Mouse (Mus musculus) stomach, embryonic 16.5 days (tissue): ENCODE data around the gene Krtap19-1. TPM values are rescaled to one million over a fixed set of nuclear protein-coding genes. Genes with fewer than 3 reads are reported as not detected.

Source experiments
- ATAC-seq: fragments of 200-750 bp; cut with Nextera tagmentation; 2 replicates; pipeline ENCODE4 v1.8.0; 2017; ENCODE audit warnings: moderate number of reproducible peaks, moderate TSS enrichment; ENCODE audit not compliant: insufficient read depth, low FRiP score
- H3K27ac ChIP-seq: fragments of 300-500 bp; sonication (generic); 2 replicates; pipeline ENCODE4 v1.5.1; 2014; ENCODE audit warnings: low read length
- H3K27me3 ChIP-seq: fragments of 300-500 bp; sonication (generic); 2 replicates; pipeline ENCODE4 v1.6.1; 2014; ENCODE audit warnings: low read length, control low read depth, mixed read lengths; ENCODE audit not compliant: control insufficient read depth, insufficient read depth
- H3K36me3 ChIP-seq: fragments of 300-500 bp; sonication (generic); 2 replicates; pipeline ENCODE4 v1.6.1; 2014; ENCODE audit warnings: low read length; ENCODE audit not compliant: control insufficient read depth, insufficient read depth
- H3K4me1 ChIP-seq: fragments of 300-500 bp; sonication (generic); 2 replicates; pipeline ENCODE4 v1.6.1; 2014; ENCODE audit warnings: low read length, control low read depth, mixed read lengths; ENCODE audit not compliant: control insufficient read depth, insufficient read depth
- H3K4me2 ChIP-seq: fragments of 300-500 bp; sonication (generic); 2 replicates; pipeline ENCODE4 v1.6.1; 2014; ENCODE audit warnings: low read depth, low read length, mixed read lengths
- H3K4me3 ChIP-seq: fragments of 300-500 bp; sonication (generic); replicated peaks from 2 replicates; pipeline ENCODE4 v1.5.1; 2014; ENCODE audit warnings: mild to moderate bottlenecking, low read length
- H3K9ac ChIP-seq: fragments of 300-500 bp; sonication (generic); 2 replicates; pipeline ENCODE4 v1.6.1; 2014; ENCODE audit warnings: low read length
- H3K9me3 ChIP-seq: fragments of 300-500 bp; sonication (generic); replicated peaks from 2 replicates; pipeline ENCODE4 v1.6.1; 2016; ENCODE audit warnings: low read length, control low read depth; ENCODE audit not compliant: control insufficient read depth
- WGBS: fragments of 180-500 bp; shearing (Covaris S2); extraction: QIAGEN DNeasy Blood & Tissue Kit; methylation state at CpG from one replicate; pipeline ENCODE4 v1.1.7; 2014; 5-methylcytosine and 5-hydroxymethylcytosine counted together
- polyA plus RNA-seq: library from polyadenylated mRNA; unstranded; fragments of >200 nt; fragmentation: Nextera tagmentation; extraction: Ambion mirVana; gene quantifications from 2 replicates; pipeline ENCODE4 v1.2.1, GENCODE M21; 2015

The Krtap19-1 gene
- polyA plus RNA-seq, 1 experiment from 2014 or later = not detected

GRCm38 (mm10) chr16:88847363-88847762 is 21.8 kb downstream of the Krtap19-1 start:
- no peak for ATAC-seq
- 91% methylated on average over 1 of the region's 1 CpGs for WGBS
- H3K4me1 ChIP-seq = no peaks in the 10 kb centered on the region
- no peaks in the 10 kb centered on the region for H3K9me3 ChIP-seq
- H3K4me3 ChIP-seq = no peak overlapping the region
- H3K27me3 ChIP-seq = no peaks in the 10 kb centered on the region
- no peaks in the 10 kb centered on the region for H3K36me3 ChIP-seq
- H3K27ac ChIP-seq = no peak overlapping the region
- no peak overlapping the region for H3K9ac ChIP-seq
- H3K4me2 ChIP-seq = no peak overlapping the region

GRCm38 (mm10) chr16:88826978-88827377 is 42.2 kb downstream of the Krtap19-1 start:
- Histone ChIP-seq H3K27ac (no peak overlapping the region), H3K4me1 (no peaks in the 10 kb centered on the region), H3K4me3 (no peak overlapping the region), H3K4me2 (no peak overlapping the region), H3K27me3 (no peaks in the 10 kb centered on the region), H3K9me3 (no peaks in the 10 kb centered on the region), H3K9ac (no peak overlapping the region), H3K36me3 (no peaks in the 10 kb centered on the region)
- 63% methylated on average over 3 of the region's 3 CpGs for WGBS
- no peak for ATAC-seq

GRCm38 (mm10) chr16:88826095-88826652 is 43.0 kb downstream of the Krtap19-1 start, which contains the start of gene Krtap14:
Gene Krtap14, minus strand, starts transcription at chr16:88826145.
- Histone ChIP-seq H3K36me3 (no peaks in the 10 kb centered on the region), H3K4me2 (no peak within 1 kb of the TSS), H3K4me1 (no peaks in the 10 kb centered on the region), H3K27me3 (no peaks in the 10 kb centered on the region), H3K9ac (no peak within 1 kb of the TSS), H3K9me3 (no peaks in the 10 kb centered on the region), H3K27ac (no peak within 1 kb of the TSS), H3K4me3 (no peak within 1 kb of the TSS)
- ATAC-seq = no peak
- WGBS = 84% methylated on average over 9 of the region's 9 CpGs

GRCm38 (mm10) chr16:88823736-88824135 is 45.5 kb downstream of the Krtap19-1 start:
- 81% methylated on average over 3 of the region's 3 CpGs for WGBS
- Histone ChIP-seq H3K36me3 (no peaks in the 10 kb centered on the region), H3K27me3 (no peaks in the 10 kb centered on the region), H3K27ac (no peak overlapping the region), H3K4me3 (no peak overlapping the region), H3K9me3 (no peaks in the 10 kb centered on the region), H3K4me2 (no peak overlapping the region), H3K4me1 (no peaks in the 10 kb centered on the region), H3K9ac (no peak overlapping the region)
- ATAC-seq = no peak

- 81% methylated on average over 3 of the region's 3 CpGs for WGBS
- no peaks in the 10 kb centered on the region for H3K36me3 ChIP-seq
- no peaks in the 10 kb centered on the region for H3K9me3 ChIP-seq
- ATAC-seq = no peak
- H3K9ac ChIP-seq = no peak within 1 kb of the TSS
- no peak within 1 kb of the TSS for H3K4me2 ChIP-seq
- H3K4me1 ChIP-seq = no peaks in the 10 kb centered on the region
- H3K27ac ChIP-seq = no peak within 1 kb of the TSS
- no peaks in the 10 kb centered on the region for H3K27me3 ChIP-seq
- no peak within 1 kb of the TSS for H3K4me3 ChIP-seq
These were observed 49.1 kb downstream of the Krtap19-1 start, which contains the start of gene Krtap15 for GRCm38 (mm10) chr16:88820066-88820465. Gene Krtap15, plus strand, starts transcription at chr16:88820215.

Other genes starting within 250 kb of the Krtap19-1 start
- gene 2310079G19Rik, start 241.7 kb downstream of the Krtap19-1 start, polyA plus RNA-seq = not detected in 2 replicates
- not detected in 2 replicates for gene Krtap26-1, start 221.6 kb downstream of the Krtap19-1 start, polyA plus RNA-seq
- not detected in 2 replicates for gene Krtap27-1, start 197.7 kb downstream of the Krtap19-1 start, polyA plus RNA-seq
- gene 2310061N02Rik, start 161.4 kb downstream of the Krtap19-1 start, polyA plus RNA-seq = not detected in 2 replicates
- not detected in 2 replicates for gene Krtap13-1, start 140.5 kb downstream of the Krtap19-1 start, polyA plus RNA-seq
- gene Krtap13, start 117.8 kb downstream of the Krtap19-1 start, polyA plus RNA-seq = not detected in 2 replicates
- not detected in 2 replicates for gene 2310034C09Rik, start 110.6 kb downstream of the Krtap19-1 start, polyA plus RNA-seq
- not detected in 2 replicates for gene 2310057N15Rik, start 95.2 kb downstream of the Krtap19-1 start, polyA plus RNA-seq
- not detected in 2 replicates for gene Gm5965, start 91.5 kb downstream of the Krtap19-1 start, polyA plus RNA-seq
- gene Gm20741, start 57.2 kb downstream of the Krtap19-1 start, polyA plus RNA-seq = not detected in 2 replicates
- not detected in 2 replicates for gene Krtap15, start 49.2 kb downstream of the Krtap19-1 start, polyA plus RNA-seq
- gene Krtap14, start 43.3 kb downstream of the Krtap19-1 start, polyA plus RNA-seq = not detected in 2 replicates
- not detected in 2 replicates for gene Krtap19-2, start 4.9 kb upstream of the Krtap19-1 start, polyA plus RNA-seq
- not detected in 2 replicates for gene Krtap19-3, start 8.6 kb upstream of the Krtap19-1 start, polyA plus RNA-seq
- gene Krtap19-4, start 15.7 kb upstream of the Krtap19-1 start, polyA plus RNA-seq = not detected in 2 replicates
- gene Krtap19-5, start 27.0 kb upstream of the Krtap19-1 start, polyA plus RNA-seq = not detected in 2 replicates
- gene Krtap19-9b, start 62.9 kb upstream of the Krtap19-1 start, polyA plus RNA-seq = not detected in 2 replicates
- not detected in 2 replicates for gene Krtap16-3, start 93.5 kb upstream of the Krtap19-1 start, polyA plus RNA-seq
- not detected in 2 replicates for gene Krtap22-2, start 141.3 kb upstream of the Krtap19-1 start, polyA plus RNA-seq
- gene Gm10229, start 145.9 kb upstream of the Krtap19-1 start, polyA plus RNA-seq = not detected in 2 replicates
- not detected in 2 replicates for gene Krtap6-1, start 162.3 kb upstream of the Krtap19-1 start, polyA plus RNA-seq
- gene Gm10228, start 172.1 kb upstream of the Krtap19-1 start, polyA plus RNA-seq = not detected in 2 replicates
- gene Krtap6-5, start 178.5 kb upstream of the Krtap19-1 start, polyA plus RNA-seq = not detected in 2 replicates
- not detected in 2 replicates for gene 1110025L11Rik, start 194.6 kb upstream of the Krtap19-1 start, polyA plus RNA-seq
- not detected in 2 replicates for gene Krtap6-3, start 214.6 kb upstream of the Krtap19-1 start, polyA plus RNA-seq